Mouse (Mus musculus) 3134 (cell line): ENCODE measurements around the gene U90926.
"Not testable (repeated sequence)": the region's sequence is repeated elsewhere in the genome, so short reads cannot be mapped to it uniquely, and the experiment has no call there.

Experiments used
- DNase-seq: peaks from one replicate; pipeline ENCODE4 v3.0.0-alpha.2; 2011; ENCODE audit warnings: low spot score; ENCODE audit not compliant: insufficient read length; ENCODE audit errors: extremely low read depth

U90926 gene

DNA sequence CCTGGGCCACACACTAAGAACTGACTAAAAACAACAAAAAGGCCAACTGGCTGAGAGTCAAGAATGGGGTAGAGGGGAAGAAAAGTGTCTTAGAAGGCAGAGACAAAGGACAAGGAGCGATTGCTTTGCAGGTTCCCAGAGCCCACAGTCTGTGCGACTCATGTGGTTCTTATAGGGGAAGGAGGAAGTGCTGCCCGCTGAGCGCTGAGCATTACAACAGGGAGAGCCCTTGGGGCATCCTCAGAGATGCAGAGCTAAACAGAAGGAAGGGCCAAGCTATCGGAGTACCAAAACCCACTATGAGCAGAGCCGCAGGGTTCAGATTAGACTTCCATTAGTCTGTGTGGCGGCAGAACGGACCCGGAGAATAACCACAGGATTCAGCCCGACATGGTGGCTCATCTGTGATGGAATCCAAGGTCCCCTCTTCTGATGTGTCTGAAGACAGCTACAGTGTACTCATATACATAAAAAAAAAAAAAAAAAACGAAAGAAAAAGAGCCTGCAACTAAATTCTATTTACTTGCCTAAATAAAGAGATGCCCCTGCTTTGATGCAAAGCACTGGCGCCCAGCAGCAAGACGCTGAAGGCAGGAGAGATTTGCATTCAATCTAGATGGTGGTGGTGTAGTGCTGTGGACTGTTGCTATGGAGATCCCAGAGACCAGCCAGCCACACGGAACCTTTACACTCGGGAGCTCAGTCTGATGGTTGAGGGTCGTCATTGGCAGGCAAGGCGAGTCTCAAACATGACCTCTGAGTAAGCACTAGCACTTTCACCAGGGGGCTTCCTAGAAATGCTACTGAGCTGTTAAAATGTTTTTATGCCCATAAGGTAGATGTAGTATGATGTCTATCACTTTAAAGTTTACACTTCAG lies 3.9 kb upstream of the U90926 start:
- no peak for DNase-seq

DNA sequence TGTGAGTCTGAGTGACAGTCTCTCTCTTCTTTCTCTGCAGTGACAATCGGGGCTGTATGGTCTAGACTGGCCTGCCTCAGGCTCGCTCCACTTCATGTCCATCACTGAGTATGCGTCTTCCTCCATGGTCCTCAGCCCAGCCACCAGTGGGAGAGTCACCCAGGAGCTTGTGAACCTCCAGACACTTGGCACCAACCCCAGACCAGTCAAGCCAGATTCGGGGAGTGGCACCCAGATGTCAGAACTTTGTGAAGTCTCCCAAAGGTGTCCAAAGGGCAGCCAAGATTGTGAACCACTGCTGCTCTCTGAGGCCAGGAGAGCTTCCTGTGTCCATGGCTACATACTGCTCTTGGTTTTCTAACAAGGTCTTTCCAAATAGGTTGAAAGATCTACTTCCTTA lies 3.0 kb downstream of the U90926 start:
- DNase-seq, result no peak

DNA sequence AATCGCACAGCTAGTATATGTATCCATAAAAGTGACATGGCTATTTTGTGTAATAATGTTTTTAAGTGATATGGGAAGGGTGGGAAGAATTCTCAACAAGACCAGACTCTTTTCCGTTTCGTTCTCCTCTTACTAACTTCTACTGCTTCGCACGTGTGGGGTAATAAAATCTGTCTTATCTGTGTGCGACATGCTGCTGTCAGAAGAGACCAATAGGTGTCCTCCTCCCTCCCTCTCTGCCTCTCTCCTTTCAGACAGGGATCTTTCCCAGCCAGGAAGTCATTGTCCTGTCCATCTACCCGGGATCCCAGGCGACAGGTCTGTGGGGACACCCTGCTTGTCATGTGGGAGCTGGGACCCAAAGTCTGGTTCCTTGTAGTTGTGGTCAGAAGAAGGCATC lies 5.0 kb downstream of the U90926 start:
- DNase-seq, result no peak

- DNase-seq, result no peak
Observed at GRCm38 (mm10) chr5:92206121-92206520, 9.1 kb downstream of the U90926 start.

GRCm38 (mm10) chr5:92205706-92206105 lies 9.5 kb downstream of the U90926 start:
- DNase-seq, result peak; percentile 34

DNA sequence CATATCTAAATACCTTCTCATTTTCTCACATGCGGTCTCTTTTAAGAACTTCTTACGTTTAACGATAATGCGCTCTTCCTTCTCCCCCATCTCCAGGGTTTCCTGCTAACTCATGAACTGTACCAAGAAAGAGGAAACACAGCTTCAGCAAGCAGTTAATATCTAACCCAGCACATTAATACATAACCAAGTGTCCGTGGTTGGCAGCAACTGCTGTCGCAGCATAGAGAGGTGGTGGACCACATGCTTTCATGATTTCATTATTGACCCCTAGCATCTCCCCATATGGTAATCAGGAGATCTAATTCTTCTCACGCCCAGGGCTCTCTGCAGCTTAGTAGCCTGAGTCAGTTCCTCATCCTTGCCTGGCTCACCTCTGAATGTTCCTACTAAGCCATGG lies 10.0 kb downstream of the U90926 start:
- no peak for DNase-seq

GRCm38 (mm10) chr5:92204162-92205036 lies 10.8 kb downstream of the U90926 start:
- DNase-seq, result no peak

DNA sequence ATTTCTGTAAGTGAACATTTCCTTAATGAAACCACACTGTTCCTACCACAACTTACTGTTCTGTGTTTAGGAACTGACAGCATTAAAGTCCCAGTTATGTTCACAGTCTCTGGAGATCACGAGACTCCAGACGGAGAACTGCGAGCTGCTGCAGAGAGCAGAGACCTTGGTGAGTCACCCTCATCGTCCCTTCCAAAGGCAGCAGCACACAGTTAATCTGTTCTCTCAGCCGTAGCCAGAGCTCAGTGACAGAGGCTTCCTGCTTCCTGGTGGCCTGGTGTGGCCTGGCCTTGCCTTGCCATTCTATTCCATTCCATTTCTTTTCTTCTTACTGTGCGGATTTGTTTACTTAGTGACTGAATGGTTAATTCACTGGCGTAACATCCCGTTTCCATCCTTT lies 16.9 kb downstream of the U90926 start:
- DNase-seq, result no peak

DNA sequence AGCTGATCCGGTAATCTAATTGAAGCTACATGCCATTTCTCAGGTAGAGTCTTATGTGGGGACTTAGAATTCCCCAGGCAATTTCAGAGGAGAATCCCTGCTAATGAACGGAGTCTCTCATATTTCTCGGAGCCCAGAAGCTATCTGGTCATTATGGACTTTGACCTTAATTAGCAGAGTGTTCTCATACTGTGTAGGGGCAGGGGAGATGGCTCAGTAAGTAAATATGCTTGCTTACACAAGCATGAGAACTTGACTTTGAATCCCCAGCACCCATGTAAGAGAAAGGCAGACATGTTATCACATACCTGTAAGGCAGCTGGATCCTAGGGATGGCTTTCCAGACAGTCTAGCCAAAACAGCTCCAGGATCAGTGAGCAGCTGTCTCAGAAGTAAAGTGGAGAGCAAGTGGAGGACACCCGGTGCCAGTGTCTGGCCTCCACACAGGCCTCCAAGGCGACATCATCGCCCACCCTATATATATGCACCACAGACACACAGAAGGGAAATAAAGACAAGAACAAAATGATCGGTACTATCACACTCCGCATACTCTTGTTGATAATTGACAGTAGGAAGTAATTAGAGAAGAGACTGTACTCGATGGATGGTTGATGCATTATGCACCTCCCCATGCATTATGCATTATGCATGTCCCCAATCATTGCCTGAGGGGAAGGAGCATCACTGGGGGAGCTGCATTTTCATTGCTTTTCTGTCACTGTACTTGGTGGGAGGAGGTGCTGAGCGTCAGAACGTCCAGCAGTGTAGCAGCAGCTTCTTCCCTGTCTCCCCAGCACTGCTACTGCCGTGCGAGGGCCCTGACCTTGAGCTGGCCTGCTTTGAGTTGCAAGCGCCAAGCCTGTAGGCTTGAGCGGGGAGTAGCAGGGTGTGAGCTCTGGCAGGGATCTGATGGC lies 18.1 kb downstream of the U90926 start:
- DNase-seq, result no peak

DNA sequence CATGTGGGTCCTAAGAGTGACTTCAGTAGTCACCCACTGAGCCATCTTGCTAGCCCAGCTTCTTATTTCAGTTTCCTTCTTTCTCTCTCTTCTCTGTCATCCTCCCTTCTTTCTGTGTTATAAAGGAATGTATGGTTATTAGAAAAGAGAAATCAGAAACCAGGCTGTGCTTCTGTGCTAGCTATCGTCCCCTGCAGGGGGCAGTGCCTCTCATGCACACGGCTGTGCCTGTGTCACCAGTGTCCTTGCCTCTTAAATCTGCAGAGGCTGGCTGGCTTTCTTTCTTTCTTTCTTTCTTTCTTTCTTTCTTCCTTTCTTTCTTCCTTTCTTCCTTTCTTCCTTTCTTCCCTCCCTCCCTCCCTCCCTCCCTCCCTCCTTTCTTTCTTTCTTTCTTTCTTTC lies 19.5 kb downstream of the U90926 start:
- DNase-seq, result not testable (repeated sequence)

- no peak for DNase-seq
Observed at GRCm38 (mm10) chr5:92188881-92189483, 26.2 kb downstream of the U90926 start.

- DNase-seq, result no peak
Observed at GRCm38 (mm10) chr5:92183071-92183830, 32.0 kb downstream of the U90926 start.

- no peak for DNase-seq
Observed at GRCm38 (mm10) chr5:92165976-92166375, 49.2 kb downstream of the U90926 start.
